Mouse (Mus musculus): ENCODE measurements around the gene E130309D02Rik. TPM values are rescaled to one million over a fixed set of nuclear protein-coding genes. Genes with fewer than 3 reads are reported as not detected.

The E130309D02Rik gene
- polyA plus RNA-seq (2012; rRNA removed), result 24.9 and 35.0 TPM in 2 replicates

DNA sequence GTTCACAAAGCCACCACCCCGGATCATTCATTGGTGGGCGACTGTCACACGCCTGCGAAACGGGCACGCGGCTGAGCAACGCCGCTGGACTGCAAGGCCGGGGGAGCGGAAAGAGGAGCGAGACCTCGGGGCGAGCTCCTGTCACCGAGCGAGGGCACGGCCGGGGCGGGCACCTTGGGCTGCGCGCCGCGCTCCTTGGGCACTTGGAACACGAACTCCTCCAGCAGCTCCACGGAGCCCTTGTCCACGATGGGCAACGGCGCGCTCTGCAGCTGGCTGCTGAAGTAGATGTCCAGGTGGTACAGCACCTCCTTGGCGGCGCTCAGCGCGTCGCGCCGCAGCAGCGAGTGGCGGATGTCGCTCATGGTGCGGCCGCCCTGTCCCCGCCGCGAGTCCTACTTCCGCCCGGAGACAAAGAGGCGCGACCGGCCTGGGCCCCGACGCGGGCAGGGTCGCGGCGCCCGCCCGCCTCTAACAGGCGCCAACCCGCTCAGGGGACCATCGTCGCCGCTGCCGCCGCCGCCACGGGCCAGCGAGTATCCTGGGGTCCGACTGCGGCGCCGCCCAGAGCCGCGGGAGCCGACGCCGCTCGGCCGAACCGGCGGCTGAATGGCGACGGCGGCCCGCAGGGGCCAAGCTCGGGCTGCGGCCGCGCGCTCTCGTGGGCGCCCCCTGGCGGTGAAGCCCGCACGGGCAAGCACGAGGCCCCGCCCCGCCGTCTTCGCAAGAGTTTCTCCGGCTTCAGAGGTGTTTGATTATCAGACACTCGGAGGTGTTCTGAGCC lies at the start of gene E130309D02Rik:
TSS of gene E130309D02Rik (minus strand) at position 631 of the 784 bp plus-strand sequence.
- peak; percentile 67 to 85 for DNase-seq (ENCODE audit: low read depth in 1 of 2, low spot score in 2 of 2)
- H3K4me1 ChIP-seq (ENCODE audit: control insufficient read depth, insufficient read depth, insufficient read length), result peaks cover 4% of the 10 kb centered on the region; the same call in 1 of the 2 replicates
- peak within 1 kb of the TSS; percentile 73 for H3K4me3 ChIP-seq (ENCODE audit: extremely low read depth, insufficient read depth, insufficient read length)
- TF ChIP-seq CTCF (IDR thresholded peaks at IDR 0.05; ENCODE audit: extremely low read depth, insufficient read depth, insufficient read length, insufficient replicate concordance) (peak; percentile 93), POLR2A (IDR thresholded peaks at IDR 0.05; ENCODE audit: low read depth, low read length) (peak; percentile 28; the same call in 1 of the 2 replicates)
- peaks cover 19% of the 10 kb centered on the region for H3K36me3 ChIP-seq (ENCODE audit: control insufficient read depth, insufficient read depth, low read length)
- under 1% methylated on average over 101 of the region's 101 CpGs for WGBS
- no peaks in the 10 kb centered on the region for H3K27me3 ChIP-seq (ENCODE audit: control insufficient read depth, insufficient read depth, low read length)
- H3K27ac ChIP-seq (ENCODE audit: insufficient read depth, low read length), result peak within 1 kb of the TSS; percentile 97

DNA sequence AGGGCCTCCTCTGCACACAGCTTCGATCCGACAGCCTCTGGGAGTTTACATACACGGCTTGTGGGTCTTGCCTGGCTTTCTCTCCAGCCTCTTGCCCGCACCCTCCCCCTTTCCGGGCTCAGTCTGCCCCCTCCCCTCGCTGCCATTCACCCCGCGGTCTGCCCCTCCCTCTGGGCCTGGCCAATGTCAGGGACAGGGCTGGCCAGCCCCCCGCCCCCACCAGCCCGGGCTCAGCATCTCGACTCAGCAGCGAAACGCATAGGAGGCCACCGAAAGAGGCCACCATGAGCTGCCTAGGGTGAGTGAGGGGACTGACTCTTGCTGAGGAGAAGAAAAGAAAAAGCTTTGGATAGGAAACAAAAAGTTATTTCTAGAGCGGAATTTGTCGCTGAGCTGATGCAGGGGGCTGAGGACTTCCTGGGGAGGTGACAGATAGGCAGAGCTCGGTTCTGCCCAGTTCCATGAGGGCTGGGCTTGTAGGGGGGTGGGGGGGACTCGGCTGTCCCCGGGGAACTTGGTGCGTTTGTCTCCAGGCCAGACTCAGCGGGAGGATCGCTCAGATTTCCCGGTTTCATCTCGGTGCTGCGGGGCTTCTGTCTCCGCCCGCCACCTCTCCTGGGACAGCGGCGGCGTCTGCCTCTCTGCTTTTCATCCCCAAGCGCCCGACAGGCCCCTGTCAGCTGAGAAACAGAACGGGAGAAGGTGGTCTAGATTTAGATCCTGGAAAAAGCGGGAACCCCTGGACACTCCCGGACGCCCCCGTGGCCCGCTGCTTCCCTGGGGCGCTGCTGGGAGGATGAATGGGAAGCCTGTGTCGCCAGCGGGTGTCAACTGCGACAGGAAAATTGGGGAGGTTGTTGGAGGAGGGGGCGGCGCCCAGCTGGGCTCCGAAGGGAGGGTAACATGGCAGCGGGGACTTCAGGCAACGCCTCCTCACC lies 48.8 kb upstream of the E130309D02Rik start:
- TF ChIP-seq POLR2A (IDR thresholded peaks at IDR 0.05; ENCODE audit: low read depth, low read length) (no peak), CTCF (IDR thresholded peaks at IDR 0.05; ENCODE audit: extremely low read depth, insufficient read depth, insufficient read length, insufficient replicate concordance) (no peak)
- 3% methylated on average over 47 of the region's 47 CpGs for WGBS
- Histone ChIP-seq H3K4me1 (ENCODE audit: control insufficient read depth, insufficient read depth, insufficient read length) (no peaks in the 10 kb centered on the region), H3K27me3 (ENCODE audit: control insufficient read depth, insufficient read depth, low read length) (peaks cover 10% of the 10 kb centered on the region), H3K4me3 (ENCODE audit: extremely low read depth, insufficient read depth, insufficient read length) (no peak overlapping the region), H3K36me3 (ENCODE audit: control insufficient read depth, insufficient read depth, low read length) (no peaks in the 10 kb centered on the region), H3K27ac (ENCODE audit: insufficient read depth, low read length) (no peak overlapping the region)
- DNase-seq (ENCODE audit: low read depth in 1 of 2, low spot score in 2 of 2), result no peak

DNA sequence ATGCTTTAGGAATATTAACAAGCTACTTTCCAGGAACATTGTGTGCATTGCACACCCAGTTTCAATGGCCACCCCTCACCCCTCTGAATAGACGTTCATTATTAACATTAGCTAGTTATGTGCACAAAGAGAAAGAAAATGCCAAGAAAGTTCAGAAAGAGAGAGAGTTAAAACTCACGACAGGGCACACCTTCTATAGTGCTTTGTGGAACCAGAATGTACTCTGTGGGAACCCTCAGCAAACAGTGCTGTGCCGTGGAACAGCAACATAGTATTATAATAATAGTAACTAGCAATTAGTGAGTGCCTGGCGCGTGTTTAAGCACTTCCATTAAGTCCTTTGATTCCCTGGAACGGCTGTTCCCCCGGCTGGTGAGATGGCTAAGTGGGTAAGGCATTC lies 46.3 kb upstream of the E130309D02Rik start:
- no peak for DNase-seq (ENCODE audit: low read depth in 1 of 2, low spot score in 2 of 2)
- 75% methylated on average over 7 of the region's 7 CpGs for WGBS
- Histone ChIP-seq H3K27ac (ENCODE audit: insufficient read depth, low read length) (no peak overlapping the region), H3K4me1 (ENCODE audit: control insufficient read depth, insufficient read depth, insufficient read length) (no peaks in the 10 kb centered on the region; the same call in 1 of the 2 replicates), H3K36me3 (ENCODE audit: control insufficient read depth, insufficient read depth, low read length) (no peaks in the 10 kb centered on the region), H3K4me3 (ENCODE audit: extremely low read depth, insufficient read depth, insufficient read length) (no peak overlapping the region), H3K27me3 (ENCODE audit: control insufficient read depth, insufficient read depth, low read length) (peaks cover 13% of the 10 kb centered on the region)
- no peak for TF ChIP-seq CTCF (IDR thresholded peaks at IDR 0.05; ENCODE audit: extremely low read depth, insufficient read depth, insufficient read length, insufficient replicate concordance)
- no peak for TF ChIP-seq POLR2A (IDR thresholded peaks at IDR 0.05; ENCODE audit: low read depth, low read length)

DNA sequence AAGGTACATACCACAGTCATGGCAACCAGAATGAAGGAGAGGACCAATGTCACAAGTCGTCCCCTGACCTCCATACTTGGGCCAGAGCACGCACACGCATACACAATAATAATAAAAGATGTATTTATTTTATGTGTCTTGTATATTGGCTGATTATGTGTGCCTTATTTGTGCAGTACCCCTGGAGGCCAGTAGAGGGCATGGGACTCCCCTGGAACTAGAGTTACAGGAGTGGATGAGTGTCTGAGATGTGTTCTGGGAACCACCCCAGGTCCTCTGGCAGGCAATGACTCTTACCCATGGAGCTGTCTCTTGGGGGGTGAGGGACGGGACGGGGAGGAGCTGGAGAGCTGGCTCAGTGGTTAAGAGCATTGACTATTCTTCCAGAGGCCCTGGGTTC lies 44.8 kb upstream of the E130309D02Rik start:
- WGBS, result 76% methylated on average over 5 of the region's 5 CpGs
- H3K27me3 ChIP-seq (ENCODE audit: control insufficient read depth, insufficient read depth, low read length), result peaks cover 13% of the 10 kb centered on the region
- no peak for DNase-seq (ENCODE audit: low read depth in 1 of 2, low spot score in 2 of 2)

DNA sequence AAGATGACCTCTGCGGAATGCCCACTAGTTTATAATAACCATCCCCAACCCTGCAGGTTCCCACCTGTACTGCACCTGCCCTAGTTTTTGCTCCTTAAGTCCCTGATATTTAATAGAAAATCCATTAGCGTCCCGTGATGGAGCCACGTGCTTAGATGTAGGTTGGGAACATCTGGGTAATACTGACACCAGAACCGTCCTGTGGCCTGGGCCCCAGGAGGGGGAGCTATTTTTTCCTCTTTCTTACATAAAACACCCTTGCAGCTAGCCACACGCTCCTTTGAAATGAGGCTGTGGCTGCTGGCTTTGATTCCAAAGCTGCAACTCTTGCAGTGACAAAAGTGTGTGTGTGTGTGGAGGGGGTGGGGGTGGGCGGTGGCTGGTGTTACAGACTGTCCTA lies 44.1 kb upstream of the E130309D02Rik start:
- H3K4me3 ChIP-seq (ENCODE audit: extremely low read depth, insufficient read depth, insufficient read length), result no peak overlapping the region
- no peaks in the 10 kb centered on the region for H3K36me3 ChIP-seq (ENCODE audit: control insufficient read depth, insufficient read depth, low read length)
- no peak for DNase-seq (ENCODE audit: low read depth in 1 of 2, low spot score in 2 of 2)
- no peak for TF ChIP-seq POLR2A (IDR thresholded peaks at IDR 0.05; ENCODE audit: low read depth, low read length)
- TF ChIP-seq CTCF (IDR thresholded peaks at IDR 0.05; ENCODE audit: extremely low read depth, insufficient read depth, insufficient read length, insufficient replicate concordance), result no peak
- no peaks in the 10 kb centered on the region; the same call in 1 of the 2 replicates for H3K4me1 ChIP-seq (ENCODE audit: control insufficient read depth, insufficient read depth, insufficient read length)
- WGBS, result 30% methylated on average over 7 of the region's 7 CpGs
- no peak overlapping the region for H3K27ac ChIP-seq (ENCODE audit: insufficient read depth, low read length)
- peaks cover 8% of the 10 kb centered on the region for H3K27me3 ChIP-seq (ENCODE audit: control insufficient read depth, insufficient read depth, low read length)

More for the DNA sequence above, 44.8 kb upstream of the E130309D02Rik start:
- Histone ChIP-seq H3K27ac (ENCODE audit: insufficient read depth, low read length) (no peak overlapping the region), H3K4me1 (ENCODE audit: control insufficient read depth, insufficient read depth, insufficient read length) (no peaks in the 10 kb centered on the region; the same call in 1 of the 2 replicates), H3K4me3 (ENCODE audit: extremely low read depth, insufficient read depth, insufficient read length) (no peak overlapping the region), H3K36me3 (ENCODE audit: control insufficient read depth, insufficient read depth, low read length) (no peaks in the 10 kb centered on the region)
- TF ChIP-seq POLR2A (IDR thresholded peaks at IDR 0.05; ENCODE audit: low read depth, low read length), result no peak
- no peak for TF ChIP-seq CTCF (IDR thresholded peaks at IDR 0.05; ENCODE audit: extremely low read depth, insufficient read depth, insufficient read length, insufficient replicate concordance)

DNA sequence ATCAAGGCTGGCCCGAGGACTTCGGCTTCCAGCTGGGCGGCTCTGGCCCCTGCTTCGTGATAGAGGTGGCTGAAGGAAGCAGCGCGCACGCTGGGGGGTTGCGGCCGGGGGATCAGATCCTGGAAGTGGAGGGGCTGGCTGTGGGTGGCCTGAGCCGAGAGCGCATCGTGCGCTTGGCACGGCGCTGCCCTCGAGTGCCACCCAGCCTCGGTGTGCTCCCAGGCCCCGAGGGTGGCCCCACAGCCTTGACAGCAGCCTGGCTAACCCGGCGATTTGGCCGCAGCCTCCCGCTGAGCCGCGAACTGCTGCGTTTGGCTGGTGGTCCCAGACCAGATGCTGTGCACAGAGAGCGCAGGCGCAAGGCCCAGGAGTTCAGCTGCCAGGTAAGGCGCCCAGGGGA lies 42.4 kb upstream of the E130309D02Rik start:
- TF ChIP-seq CTCF (IDR thresholded peaks at IDR 0.05; ENCODE audit: extremely low read depth, insufficient read depth, insufficient read length, insufficient replicate concordance), result no peak
- TF ChIP-seq POLR2A (IDR thresholded peaks at IDR 0.05; ENCODE audit: low read depth, low read length), result no peak
- H3K36me3 ChIP-seq (ENCODE audit: control insufficient read depth, insufficient read depth, low read length), result no peaks in the 10 kb centered on the region
- no peak overlapping the region for H3K4me3 ChIP-seq (ENCODE audit: extremely low read depth, insufficient read depth, insufficient read length)
- no peak overlapping the region for H3K27ac ChIP-seq (ENCODE audit: insufficient read depth, low read length)
- no peak for DNase-seq (ENCODE audit: low read depth in 1 of 2, low spot score in 2 of 2)
- WGBS, result 7% methylated on average over 28 of the region's 28 CpGs
- no peaks in the 10 kb centered on the region; the same call in 1 of the 2 replicates for H3K4me1 ChIP-seq (ENCODE audit: control insufficient read depth, insufficient read depth, insufficient read length)
- peaks cover 5% of the 10 kb centered on the region; the same call in 1 of the 2 replicates for H3K27me3 ChIP-seq (ENCODE audit: control insufficient read depth, insufficient read depth, low read length)

Measured in spleen, adult 2 months (tissue).